Mouse (Mus musculus) CH12.LX (cell line): ENCODE data around the gene Selenof.

Experiments
- BHLHE40 ChIP-seq: IDR thresholded peaks from 2 replicates; pipeline ENCODE4 v1.6.1; 2011; ENCODE audit warnings: mild to moderate bottlenecking, low read depth, low read length, improper control_type of control experiment
- EP300 ChIP-seq: IDR thresholded peaks from 2 replicates; pipeline ENCODE4 v1.6.1; 2011; ENCODE audit warnings: low read length, improper control_type of control experiment
- HCFC1 ChIP-seq: IDR thresholded peaks from 2 replicates; pipeline ENCODE4 v1.6.1; 2012; ENCODE audit warnings: low read depth, mild to moderate bottlenecking, inconsistent platforms, low read length, improper control_type of control experiment
- MAFK ChIP-seq: IDR thresholded peaks from 2 replicates; pipeline ENCODE4 v1.6.1; 2011; ENCODE audit warnings: low read length, improper control_type of control experiment; ENCODE audit not compliant: insufficient replicate concordance
- MAX ChIP-seq: IDR thresholded peaks from 2 replicates; pipeline ENCODE4 v1.6.1; 2011; ENCODE audit warnings: low read length, improper control_type of control experiment
- MAZ ChIP-seq: IDR thresholded peaks from 2 replicates; pipeline ENCODE4 v1.6.1; 2012; ENCODE audit warnings: low read depth, mild to moderate bottlenecking, inconsistent platforms, low read length, improper control_type of control experiment, moderate library complexity
- MEF2A ChIP-seq: IDR thresholded peaks from 2 replicates; pipeline ENCODE4 v1.6.1; 2014; ENCODE audit warnings: low read depth, mild to moderate bottlenecking, inconsistent platforms, low read length, improper control_type of control experiment, borderline replicate concordance
- POLR2A ChIP-seq: IDR thresholded peaks from 2 replicates; pipeline ENCODE4 v1.6.1; 2011; ENCODE audit warnings: low read depth, mild to moderate bottlenecking, improper control_type of control experiment, low read length
- USF2 ChIP-seq: conservative IDR thresholded peaks from 2 replicates; pipeline ENCODE4 v1.6.1; 2011; ENCODE audit warnings: low read depth, low read length, improper control_type of control experiment

DNA sequence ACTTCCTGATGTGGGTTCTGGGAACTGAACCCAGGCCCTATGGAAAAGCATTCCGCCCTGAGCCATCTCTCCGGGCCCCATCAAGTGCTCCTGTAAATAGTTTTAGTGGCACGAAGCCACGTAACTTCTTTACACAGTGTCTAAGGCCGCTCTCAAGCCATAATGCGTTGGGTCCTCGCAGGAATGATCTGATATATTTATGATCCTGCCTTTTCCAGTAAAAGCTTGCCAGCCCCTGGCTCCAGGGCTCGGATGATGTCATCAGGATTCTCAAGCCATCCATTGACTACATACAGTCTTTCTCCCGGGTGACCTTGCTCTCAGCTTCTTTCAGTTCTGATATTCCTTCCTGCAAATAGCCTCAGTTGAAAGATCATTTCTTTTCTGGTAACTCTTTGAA lies 45.4 kb downstream of the Selenof start:
- TF ChIP-seq MEF2A, result no peak
- TF ChIP-seq HCFC1, result no peak
- TF ChIP-seq POLR2A, result no peak
- no peak for TF ChIP-seq MAZ
- TF ChIP-seq MAX, result no peak
- no peak for TF ChIP-seq BHLHE40
- no peak for TF ChIP-seq MAFK
- TF ChIP-seq USF2, result no peak
- TF ChIP-seq EP300, result no peak
